Mouse (Mus musculus): ENCODE measurements around the gene Tex9. TPM values are rescaled to one million over a fixed set of nuclear protein-coding genes. Genes with fewer than 3 reads are reported as not detected.
"Not testable (repeated sequence)": the region's sequence is repeated elsewhere in the genome, so short reads cannot be mapped to it uniquely, and the experiment has no call there.

Tex9 gene
- polyA plus RNA-seq, 2 experiments from 2014 or later, result 7.9 to 8.6 TPM

DNA sequence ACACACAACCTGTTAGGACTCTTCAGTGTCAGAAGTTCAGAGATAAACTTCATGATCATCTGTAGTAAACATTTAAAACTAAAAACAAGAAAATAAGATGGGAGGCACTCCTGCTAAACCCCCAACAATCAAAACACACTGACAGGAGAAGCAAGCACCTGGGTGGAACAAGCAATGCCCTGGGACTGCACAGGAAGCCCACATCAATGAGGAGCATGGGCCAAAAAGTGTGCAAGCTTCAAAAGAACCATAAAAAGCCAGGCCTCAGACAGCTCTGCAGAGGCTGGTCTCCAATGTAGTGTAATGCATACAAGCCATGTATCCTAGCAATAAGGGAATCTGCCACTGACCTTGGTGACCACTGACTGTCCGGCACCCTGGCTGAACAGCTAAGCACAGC, 12.7 kb downstream of the Tex9 start:
- no peak for ATAC-seq

DNA sequence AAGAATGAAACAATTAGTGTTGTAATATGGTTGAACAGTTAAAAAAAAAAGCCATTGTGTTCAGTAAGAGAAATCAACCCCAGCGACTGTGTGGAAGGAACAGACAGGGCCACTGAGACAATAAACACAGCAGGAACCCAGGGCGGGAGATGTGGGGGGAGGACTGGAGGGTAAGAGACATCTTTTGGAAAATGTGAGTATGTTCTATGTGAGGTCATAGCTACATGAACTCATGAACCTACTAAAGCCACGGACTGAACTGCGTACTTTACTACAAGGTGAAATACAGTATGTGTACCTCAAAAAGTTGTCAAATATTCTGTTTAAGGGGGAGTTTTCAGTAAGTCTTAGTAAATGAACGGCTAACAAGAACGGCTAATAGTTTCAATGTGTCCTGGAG, 14.7 kb downstream of the Tex9 start:
- ATAC-seq, result no peak

DNA sequence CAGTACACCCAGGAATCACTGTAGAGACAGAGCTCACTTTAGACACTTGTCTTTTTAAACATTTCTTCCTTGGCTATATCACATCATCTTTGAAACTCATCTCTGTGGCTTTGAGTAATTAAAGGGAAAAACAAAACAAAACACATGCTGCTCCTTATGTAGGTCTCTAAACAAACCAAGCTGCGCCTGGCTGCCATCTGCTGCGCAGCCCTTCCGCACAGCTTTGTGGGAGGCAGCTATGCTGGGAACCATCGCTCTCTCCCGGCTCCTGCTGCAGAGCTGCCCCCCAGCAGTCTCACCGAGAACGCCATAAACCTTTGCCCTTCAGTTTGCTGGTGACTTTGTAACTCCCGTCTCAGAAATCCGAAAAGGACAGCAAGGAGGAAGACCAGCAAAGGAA, 16.5 kb downstream of the Tex9 start:
- ATAC-seq, result no peak

DNA sequence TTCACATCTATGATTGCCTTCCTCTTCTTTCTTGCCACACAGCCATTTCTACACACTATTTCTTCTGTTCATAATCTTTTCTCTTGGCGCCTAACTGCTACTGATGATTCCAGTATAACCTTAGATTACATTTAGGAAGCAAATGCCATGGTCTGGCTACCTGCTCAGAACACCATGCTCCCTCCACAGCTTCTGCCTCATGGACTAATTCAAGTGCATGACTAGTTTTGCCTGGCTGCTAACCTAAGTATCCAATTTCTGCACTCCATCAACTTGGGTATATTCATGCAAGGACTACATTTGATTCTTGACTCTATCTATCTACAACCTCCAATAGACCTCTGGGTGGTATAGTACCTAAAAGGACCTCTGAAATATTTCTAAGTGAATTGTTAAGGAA, 22.2 kb downstream of the Tex9 start:
- ATAC-seq, result no peak

DNA sequence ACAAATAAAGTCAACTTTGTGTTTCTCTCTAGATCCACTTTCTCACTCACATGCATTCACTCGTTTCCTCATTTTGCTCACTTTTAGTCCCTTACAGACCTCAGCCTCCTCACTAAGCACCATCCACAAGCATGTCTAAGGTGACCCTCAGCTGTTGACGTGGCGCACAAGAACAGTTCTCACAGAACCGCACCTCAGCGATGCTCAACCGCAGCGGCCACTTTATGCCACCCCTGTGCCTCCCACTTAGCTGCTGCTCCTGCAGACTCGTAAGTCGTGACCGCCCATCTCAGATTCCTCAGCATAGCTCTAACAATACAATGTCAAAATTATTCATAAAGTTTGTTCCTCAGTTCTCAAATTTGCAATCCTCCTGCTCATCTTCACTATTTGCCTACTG, 23.4 kb downstream of the Tex9 start:
- no peak for ATAC-seq

DNA sequence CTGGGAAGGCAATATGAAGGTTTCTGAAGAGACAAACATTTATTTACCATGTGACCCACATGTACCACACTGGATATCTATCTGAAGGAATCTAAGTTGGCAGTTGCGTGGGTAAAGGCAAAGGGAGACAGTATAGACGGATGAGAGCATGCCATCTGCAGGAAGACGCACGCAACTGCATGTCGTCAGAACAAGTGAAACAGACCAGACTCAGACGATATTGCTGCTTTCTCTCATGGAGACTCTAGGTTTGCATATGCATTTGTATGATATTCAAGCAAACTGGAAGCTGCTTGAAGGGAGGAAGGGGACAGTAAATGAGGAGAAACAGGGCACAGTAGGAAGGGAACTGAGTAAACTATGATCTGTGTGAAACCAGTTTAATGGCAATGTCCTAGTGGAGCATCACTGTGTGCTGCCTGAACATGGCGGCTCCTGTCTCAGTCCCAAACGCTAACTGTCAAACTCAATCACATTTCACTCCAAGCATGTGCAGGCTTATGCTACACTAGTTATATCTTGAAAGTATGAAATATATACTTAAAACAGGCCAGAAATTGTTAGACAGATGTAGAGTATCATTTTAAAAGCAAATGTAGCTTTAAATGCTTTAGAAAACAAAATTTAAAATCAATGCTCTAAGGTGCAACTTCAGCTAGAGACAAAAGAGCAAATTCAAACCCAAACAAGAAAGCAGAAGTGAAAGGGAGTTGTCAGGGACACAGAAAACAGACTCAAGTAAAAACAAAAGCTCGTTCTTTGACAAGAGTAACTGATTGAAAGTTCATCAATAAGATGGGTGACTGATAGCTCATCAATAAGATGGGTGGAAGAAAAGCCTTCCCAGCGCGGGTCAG, 24.2 kb downstream of the Tex9 start:
- peak; percentile 76 for ATAC-seq

DNA sequence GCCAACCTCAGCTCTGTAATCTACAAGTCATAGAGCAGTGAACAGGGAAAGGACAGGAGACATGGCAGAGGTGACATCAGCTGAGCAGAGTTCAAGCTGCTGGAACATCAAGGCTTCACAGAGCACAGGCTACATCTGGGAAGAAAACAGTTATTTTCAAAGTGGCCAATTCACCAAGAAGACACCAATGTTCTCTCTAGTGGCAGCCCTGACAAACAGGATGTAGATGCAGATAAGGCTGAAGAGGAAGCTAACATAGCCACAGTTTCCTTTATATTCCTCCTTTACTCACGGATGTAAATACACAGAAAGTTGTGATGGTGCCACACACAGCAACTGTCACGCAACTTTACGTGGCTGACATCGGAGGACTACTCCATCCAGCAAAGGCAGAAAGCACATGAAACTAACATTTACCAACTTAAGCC, 26.2 kb downstream of the Tex9 start:
- ATAC-seq, result peak; percentile 95

DNA sequence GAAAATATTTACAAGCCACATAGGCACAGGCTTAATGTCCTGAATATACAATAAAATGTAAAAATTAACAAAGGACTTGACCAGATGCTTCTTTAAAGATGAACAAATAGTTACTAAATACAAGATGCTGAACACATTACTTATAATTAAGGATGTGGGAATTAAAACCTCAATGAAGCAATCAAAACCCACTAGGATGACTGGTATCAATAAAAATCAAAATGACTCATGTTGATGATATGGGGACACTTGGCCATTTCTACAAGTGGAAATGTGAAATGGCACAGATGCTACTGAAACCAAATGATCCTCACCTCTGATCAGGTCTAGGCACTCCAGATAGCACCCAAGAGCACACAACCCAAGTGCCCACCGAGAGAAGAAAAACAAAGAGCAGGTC, 27.2 kb downstream of the Tex9 start:
- no peak for ATAC-seq

DNA sequence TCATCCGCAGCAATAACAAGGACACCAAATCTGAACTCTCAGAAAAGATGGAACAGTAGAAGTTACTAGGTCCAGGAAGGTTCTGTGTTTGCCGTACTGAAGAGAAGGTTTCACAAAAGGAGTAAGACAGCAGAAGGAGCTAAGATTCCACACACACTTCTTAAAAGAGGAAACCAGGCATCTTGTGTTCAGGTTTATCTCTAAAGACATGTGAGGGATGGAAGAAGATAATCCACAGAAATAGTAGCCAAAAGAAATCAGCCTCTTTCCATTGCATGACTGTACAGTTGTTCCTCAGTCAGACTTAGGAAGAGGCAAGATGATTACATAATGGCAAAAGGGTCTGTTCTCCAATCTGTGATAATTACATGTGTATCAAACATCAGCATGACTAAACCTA, 29.6 kb downstream of the Tex9 start:
- ATAC-seq, result no peak

DNA sequence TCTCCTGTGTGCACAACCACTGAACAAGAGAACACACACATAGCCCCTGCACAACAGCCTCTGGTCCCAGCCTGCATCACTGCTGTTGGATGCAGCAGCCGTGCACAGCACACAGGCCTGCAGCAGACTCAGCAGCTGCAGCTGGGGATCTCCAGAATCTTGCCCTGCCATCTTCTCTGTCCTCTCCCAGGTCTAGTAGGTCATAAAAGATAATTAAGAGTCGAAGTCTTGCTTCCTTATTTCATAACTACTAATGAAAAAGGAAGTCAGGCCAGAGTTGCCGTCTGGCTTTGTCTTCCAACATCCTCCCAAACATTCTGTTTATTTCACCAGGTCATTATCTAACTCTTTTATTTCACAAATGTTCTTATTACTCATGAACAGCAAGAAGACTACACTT, 31.2 kb downstream of the Tex9 start:
- ATAC-seq, result no peak

DNA sequence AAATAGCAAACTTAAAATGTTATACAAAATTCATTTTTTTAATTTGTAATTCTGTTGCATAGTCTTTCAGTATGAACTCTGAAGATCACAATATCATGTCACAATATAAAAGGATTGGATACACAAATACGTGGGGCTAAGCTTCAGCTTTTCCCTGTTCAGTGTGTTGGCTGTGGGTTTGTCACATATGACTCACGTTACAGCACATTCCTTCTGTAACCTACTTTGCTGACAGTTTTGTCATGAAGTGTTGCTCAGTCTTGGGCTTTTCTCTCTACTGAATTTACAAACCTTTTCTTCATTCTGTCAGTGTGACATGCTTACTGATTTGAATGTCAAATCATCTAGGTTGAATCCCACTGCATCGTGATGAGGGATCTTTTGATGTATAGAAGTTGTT, 32.3 kb downstream of the Tex9 start:
- no peak for ATAC-seq

DNA sequence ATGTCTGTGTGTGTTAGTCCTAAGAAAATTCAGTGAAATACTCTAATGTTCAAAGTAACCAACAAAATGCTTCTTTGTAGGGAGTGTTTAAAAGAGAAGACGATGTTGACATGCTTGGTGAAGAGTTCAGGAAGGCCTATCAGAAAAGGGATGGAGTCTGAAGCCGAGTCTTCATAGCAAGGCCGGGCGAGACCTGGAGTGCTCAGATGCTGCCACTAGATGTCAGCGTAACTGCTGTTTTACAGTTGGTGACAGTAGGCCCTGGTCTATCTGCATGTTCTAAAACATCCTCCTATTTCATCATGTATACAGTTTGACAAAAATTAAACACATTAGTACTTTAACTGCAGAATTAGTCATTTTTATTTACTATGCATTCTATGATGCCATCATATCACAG, 33.8 kb downstream of the Tex9 start:
- ATAC-seq, result peak; percentile 99

DNA sequence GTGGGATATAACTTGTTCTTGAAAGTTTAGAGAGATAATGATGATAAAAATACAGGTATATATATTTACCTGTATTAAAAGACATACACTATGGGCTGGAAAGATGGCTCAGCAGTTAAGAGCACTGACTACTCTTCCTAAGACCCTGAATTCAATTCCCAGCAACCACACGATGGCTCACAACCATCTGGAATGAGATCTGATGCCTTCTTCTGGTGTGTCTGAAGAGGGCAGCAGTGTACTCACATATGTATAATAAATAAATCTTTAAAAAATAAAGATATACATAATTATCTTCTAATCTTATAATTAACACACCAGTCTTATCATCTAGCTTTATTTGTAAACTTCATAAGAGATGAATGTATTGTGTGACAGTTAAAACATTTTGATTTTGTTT, 35.6 kb downstream of the Tex9 start:
- no peak for ATAC-seq

DNA sequence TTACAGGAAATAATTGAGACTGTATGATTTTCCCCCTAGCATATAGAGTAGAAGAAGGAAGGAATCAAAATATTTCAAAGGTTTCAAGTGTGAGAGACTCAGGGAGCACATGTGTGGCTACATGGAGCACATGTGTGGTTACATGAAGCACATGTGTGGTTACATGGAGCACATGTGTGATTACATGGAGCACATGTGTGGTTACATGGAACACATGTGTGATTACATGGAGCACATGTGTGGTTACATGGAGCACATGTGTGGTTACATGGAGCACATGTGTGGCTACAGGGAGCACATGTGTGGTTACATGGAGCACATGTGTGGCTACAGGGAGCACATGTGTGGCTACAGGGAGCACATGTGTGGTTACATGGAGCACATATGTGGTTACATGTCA, 37.7 kb downstream of the Tex9 start:
- not testable (repeated sequence) for ATAC-seq

DNA sequence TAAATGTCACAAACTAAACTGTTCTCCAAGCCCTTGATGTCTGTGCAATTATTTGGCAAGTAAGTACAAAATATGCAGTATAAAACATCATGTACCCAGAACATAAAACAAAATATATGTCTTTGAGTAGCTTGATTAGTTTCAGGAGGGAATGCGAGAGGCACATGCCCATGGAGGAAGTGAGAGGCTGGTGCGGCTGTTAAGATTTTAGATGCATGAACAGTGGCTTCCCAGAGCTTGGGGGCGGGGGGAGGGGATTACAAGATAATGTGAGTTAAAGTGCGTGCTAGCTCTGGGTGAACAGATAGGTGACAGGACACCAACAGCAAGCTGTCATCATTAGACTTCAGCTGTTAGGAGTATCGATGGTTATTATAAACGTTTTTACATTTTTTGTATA, 40.9 kb downstream of the Tex9 start:
- no peak for ATAC-seq

DNA sequence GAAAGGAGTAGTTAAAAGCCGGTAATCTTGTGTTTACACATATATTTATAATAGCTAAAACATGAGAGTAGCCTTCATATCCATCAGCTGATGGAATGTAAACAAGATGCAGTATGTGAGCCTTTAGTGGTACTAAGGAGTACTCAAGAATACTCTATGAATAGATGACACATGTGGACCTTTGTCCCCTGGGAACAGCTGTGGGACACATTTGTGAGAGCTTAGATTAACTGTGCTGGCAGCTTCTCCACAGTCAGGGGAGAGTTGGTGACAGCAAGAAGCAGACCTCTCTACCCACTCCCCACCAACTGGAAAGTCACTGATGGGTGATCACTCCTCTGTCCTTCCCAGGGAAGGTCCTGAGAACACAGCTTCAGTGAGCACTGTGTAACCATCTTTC, 41.6 kb downstream of the Tex9 start:
- ATAC-seq, result no peak

DNA sequence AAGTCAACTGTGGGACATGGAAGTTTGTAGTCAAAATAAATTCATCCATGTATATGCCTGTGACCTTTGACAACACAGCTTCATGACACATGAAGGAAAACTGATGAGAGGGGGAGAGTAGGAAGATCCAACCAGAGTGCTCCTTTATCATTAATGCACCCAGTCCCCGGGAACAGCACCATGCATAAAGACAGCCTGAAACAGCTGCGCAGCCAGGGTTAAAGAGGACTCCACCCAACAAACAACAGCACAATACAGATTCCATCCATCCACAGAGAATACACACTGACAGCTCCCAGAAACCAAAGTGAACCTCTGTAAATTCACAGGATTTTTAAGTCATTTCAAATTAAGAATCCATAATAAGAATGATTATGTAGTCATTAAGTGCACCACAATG, 42.2 kb downstream of the Tex9 start:
- ATAC-seq, result peak; percentile 13

DNA sequence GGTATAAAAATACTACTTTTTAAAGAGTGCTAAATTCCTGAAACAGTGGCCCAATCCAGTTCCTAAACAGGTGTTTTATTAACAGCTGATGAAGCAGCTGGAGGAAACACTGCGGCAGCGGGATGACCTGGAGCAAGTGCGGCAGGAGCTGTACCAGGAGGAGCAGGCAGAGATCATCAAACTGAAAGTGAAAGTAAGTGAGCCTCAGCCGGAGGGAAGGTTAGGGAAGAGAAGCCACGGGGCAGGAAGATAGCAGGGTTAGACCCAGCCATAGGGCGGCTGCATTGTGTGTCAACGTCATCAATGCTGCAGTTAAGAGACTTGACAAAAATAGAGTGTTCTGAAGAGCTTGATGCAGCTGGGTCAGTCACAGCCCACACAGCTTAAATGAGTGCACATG, 42.6 kb downstream of the Tex9 start:
- peak; percentile 97 for ATAC-seq

DNA sequence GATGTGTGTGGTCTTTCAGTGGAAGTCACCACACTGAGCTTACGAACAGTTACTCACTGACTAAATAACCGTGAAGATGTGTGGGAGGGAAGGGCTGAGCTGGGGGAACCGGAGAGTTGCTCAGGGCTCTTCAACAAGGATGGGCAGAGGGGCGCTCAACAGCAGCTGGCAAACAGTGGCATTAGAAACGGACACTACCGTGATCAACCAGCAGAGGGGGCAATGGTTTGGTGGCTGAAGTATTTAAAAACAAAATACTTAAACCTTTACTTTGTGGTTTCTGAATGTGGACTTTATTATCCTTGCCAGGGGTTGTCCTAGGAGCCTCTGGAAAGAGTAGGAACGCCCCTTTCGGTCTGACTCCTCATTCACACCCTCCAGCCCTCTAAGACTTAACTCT, 44.0 kb downstream of the Tex9 start:
- ATAC-seq, result peak; percentile 49

DNA sequence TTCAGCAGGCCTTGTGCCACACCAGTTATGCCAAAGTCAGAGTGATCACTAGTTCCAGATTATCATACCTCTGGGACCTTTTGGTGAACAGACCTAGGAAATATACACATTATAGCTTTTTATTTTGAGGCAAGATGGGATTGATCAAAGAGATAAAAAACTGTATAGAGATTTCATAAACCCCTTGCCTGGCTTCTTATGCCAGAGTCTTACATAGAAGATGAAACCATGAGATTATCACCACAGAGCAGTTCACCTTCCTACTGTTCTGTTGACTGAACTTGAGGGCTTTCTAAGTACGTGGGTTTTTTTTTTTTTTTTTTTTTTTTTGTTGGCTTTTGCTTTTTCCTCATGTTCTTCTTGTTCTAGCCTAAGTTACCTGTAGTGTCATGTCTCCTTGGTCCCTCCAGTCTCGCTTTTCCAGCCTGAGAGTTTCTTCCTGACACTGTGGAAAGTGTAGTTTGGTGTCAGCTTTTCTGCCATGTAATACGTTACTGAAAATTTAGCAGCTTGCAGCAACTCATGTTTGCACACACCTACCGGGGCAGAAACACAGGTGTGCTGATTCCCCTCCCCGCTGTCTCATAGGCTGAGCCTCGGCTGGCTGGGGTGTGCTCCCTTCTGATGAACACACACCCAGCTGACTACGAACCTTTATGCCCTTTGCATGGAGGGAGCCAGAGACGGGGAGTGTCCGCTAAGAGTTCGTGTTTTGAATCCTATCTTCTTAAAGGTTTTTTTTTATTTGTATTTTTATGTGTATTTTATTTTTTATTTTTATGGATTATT, 49.9 kb downstream of the Tex9 start:
- no peak for ATAC-seq

DNA sequence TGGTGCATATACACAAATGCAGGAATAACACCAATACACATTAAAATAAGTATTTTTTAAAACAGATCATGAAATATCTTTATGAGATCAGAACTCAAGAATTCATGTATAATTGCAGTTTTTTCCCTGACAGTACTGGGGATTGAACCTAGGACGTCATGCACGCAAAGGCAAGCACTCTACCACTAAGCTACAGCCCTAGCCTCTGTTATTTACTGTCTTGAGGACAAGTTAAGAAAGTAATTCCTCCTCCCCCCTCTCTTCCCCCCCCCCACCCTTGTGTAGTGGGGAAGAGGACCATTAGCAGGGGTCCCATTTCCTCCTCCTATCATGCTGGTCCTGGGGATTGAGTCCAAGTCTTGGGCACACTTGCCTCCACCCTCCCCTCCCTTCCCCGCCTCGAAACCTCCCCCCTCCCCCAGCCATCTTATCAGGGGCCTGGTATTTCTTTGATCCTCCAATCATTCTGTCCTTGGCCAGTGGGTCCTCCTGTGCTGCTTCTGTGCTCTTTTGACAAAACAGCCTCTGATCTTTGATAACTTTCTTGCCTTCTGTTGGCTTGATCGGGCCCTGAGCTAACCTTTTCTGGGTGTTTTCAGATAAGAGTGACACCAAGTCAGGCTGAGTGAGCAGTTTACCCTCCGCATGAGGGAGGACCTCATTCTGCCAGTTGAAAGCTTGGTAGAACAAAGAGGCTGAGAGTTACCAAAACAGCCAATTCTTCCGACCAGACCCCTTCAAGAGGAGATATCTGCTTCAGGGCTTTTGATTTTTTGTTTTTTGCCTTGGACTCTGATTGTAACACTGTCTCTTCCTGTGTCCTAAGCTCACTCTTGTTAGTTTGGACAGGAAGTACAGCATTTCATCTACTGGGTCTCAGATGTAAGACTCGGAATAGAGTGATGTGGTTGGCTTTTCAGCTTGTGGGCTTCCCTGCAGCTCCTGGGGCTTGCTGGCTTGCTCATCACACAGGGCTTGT, 50.8 kb downstream of the Tex9 start:
- ATAC-seq, result no peak

DNA sequence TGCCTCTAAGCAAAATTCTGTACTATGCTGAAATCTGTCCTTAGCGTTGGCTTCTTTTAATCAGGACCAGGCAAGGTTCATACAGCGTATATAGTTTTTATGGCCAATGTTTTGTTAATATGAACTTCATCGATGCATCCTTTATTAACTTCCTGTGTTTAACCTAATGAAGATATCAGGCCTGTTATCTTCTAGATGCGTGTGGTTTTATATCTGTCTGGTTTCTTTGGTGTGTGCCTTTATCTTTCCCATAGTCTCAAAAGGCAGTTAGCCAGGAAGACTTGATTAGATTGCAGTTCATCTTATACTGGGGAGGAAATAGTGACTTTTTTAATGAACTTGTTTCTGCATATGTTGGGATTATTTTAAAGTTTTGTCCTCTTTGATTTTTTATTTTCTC, 51.7 kb downstream of the Tex9 start:
- ATAC-seq, result no peak

DNA sequence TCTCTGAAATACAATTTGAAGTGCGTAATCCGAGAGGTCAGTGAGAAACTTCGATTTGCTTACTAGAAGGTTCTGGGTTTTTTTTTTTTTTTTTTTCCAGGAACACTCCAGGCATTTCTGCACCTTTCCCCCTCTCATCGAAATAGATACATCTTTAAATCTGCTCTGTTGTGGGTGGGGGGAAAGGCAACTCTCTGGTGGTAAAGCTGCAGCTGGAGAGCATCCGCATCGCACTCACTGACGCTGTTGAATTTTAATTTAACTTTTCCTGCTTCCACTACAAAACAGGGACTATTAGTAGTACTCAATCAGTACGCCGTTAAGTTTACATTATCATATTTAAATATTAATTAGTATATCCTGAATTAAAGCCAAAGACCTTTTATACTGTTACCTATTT, 53.3 kb downstream of the Tex9 start:
- ATAC-seq, result no peak

Data from CD4-positive, CD25-positive, alpha-beta regulatory T cell, adult 4 months (primary cell).